Mouse (Mus musculus): ENCODE data around the gene Gm49395. TPM values are rescaled to one million over a fixed set of nuclear protein-coding genes. Genes with fewer than 3 reads are reported as not detected.
A peak's percentile ranks its signal among the peaks of the same experiment; 100 is the strongest.

Gene Gm49395
- polyA plus RNA-seq (2015; fragmentation: Nextera tagmentation; extraction: Ambion mirVana), result 7.1 and 7.3 TPM in 2 replicates

GRCm38 (mm10) chr13:115101355-115102191 is at the start of gene Gm49395, which contains the start of gene Itga1:
Gm49395 (minus strand) TSS chr13:115101921.
Itga1 (minus strand) TSS chr13:115101964.
- Histone ChIP-seq H3K4me2 (peak within 1 kb of the TSS; percentile 85), H3K9me3 (no peaks in the 10 kb centered on the region), H3K27ac (peak within 1 kb of the TSS; percentile 92), H3K27me3 (replicated peaks) (no peaks in the 10 kb centered on the region), H3K4me3 (replicated peaks) (peak within 1 kb of the TSS; percentile 62), H3K4me1 (no peaks in the 10 kb centered on the region), H3K9ac (peak within 1 kb of the TSS; percentile 42), H3K36me3 (no peaks in the 10 kb centered on the region)
- WGBS, result under 1% methylated on average over 39 of the region's 39 CpGs
- peak; percentile 88 for ATAC-seq (ENCODE audit: insufficient read depth, low FRiP score, low read depth)

GRCm38 (mm10) chr13:115150602-115151001 is 48.9 kb upstream of the Gm49395 start:
- Histone ChIP-seq H3K4me2 (no peak overlapping the region), H3K36me3 (no peaks in the 10 kb centered on the region), H3K9ac (no peak overlapping the region), H3K9me3 (no peaks in the 10 kb centered on the region), H3K4me3 (replicated peaks) (no peak overlapping the region), H3K4me1 (no peaks in the 10 kb centered on the region), H3K27me3 (replicated peaks) (no peaks in the 10 kb centered on the region), H3K27ac (no peak overlapping the region)
- WGBS, result 75% methylated on average over 1 of the region's 1 CpGs
- ATAC-seq (ENCODE audit: insufficient read depth, low FRiP score, low read depth), result no peak

GRCm38 (mm10) chr13:115149849-115150248 is 48.1 kb upstream of the Gm49395 start:
- Histone ChIP-seq H3K4me1 (no peaks in the 10 kb centered on the region), H3K4me3 (replicated peaks) (no peak overlapping the region), H3K36me3 (no peaks in the 10 kb centered on the region), H3K27me3 (replicated peaks) (no peaks in the 10 kb centered on the region), H3K27ac (no peak overlapping the region), H3K4me2 (no peak overlapping the region), H3K9ac (no peak overlapping the region), H3K9me3 (no peaks in the 10 kb centered on the region)
- WGBS, result 87% methylated on average over 6 of the region's 6 CpGs
- no peak for ATAC-seq (ENCODE audit: insufficient read depth, low FRiP score, low read depth)

GRCm38 (mm10) chr13:115143575-115143974 is 41.9 kb upstream of the Gm49395 start:
- Histone ChIP-seq H3K27ac (no peak overlapping the region), H3K4me1 (no peaks in the 10 kb centered on the region), H3K4me2 (no peak overlapping the region), H3K9ac (no peak overlapping the region), H3K9me3 (no peaks in the 10 kb centered on the region), H3K27me3 (replicated peaks) (no peaks in the 10 kb centered on the region), H3K4me3 (replicated peaks) (no peak overlapping the region), H3K36me3 (no peaks in the 10 kb centered on the region)
- no peak for ATAC-seq (ENCODE audit: insufficient read depth, low FRiP score, low read depth)
- WGBS, result 81% methylated on average over 2 of the region's 2 CpGs

GRCm38 (mm10) chr13:115142066-115142465 is 40.3 kb upstream of the Gm49395 start:
- H3K27ac ChIP-seq, result no peak overlapping the region
- no peaks in the 10 kb centered on the region for H3K27me3 ChIP-seq (replicated peaks)
- no peak overlapping the region for H3K9ac ChIP-seq
- H3K36me3 ChIP-seq, result no peaks in the 10 kb centered on the region
- 79% methylated on average over 3 of the region's 3 CpGs for WGBS
- no peaks in the 10 kb centered on the region for H3K4me1 ChIP-seq
- no peak overlapping the region for H3K4me3 ChIP-seq (replicated peaks)
- ATAC-seq (ENCODE audit: insufficient read depth, low FRiP score, low read depth), result no peak
- H3K9me3 ChIP-seq, result no peaks in the 10 kb centered on the region
- H3K4me2 ChIP-seq, result no peak overlapping the region

- Histone ChIP-seq H3K9ac (no peak overlapping the region), H3K4me2 (no peak overlapping the region), H3K9me3 (no peaks in the 10 kb centered on the region), H3K27me3 (replicated peaks) (no peaks in the 10 kb centered on the region), H3K4me3 (replicated peaks) (no peak overlapping the region), H3K27ac (no peak overlapping the region), H3K36me3 (no peaks in the 10 kb centered on the region), H3K4me1 (no peaks in the 10 kb centered on the region)
- ATAC-seq (ENCODE audit: insufficient read depth, low FRiP score, low read depth), result no peak
- 87% methylated on average over 7 of the region's 7 CpGs for WGBS
Observed at GRCm38 (mm10) chr13:115138513-115138912, 36.8 kb upstream of the Gm49395 start.

GRCm38 (mm10) chr13:115136761-115137160 is 35.0 kb upstream of the Gm49395 start:
- Histone ChIP-seq H3K36me3 (no peaks in the 10 kb centered on the region), H3K4me3 (replicated peaks) (no peak overlapping the region), H3K27me3 (replicated peaks) (no peaks in the 10 kb centered on the region), H3K4me2 (no peak overlapping the region), H3K4me1 (no peaks in the 10 kb centered on the region), H3K9ac (no peak overlapping the region), H3K27ac (no peak overlapping the region), H3K9me3 (no peaks in the 10 kb centered on the region)
- 66% methylated on average over 3 of the region's 3 CpGs for WGBS
- ATAC-seq (ENCODE audit: insufficient read depth, low FRiP score, low read depth), result no peak

- H3K36me3 ChIP-seq, result no peaks in the 10 kb centered on the region
- H3K9ac ChIP-seq, result no peak overlapping the region
- 26% methylated on average over 5 of the region's 5 CpGs for WGBS
- ATAC-seq (ENCODE audit: insufficient read depth, low FRiP score, low read depth), result no peak
- H3K27ac ChIP-seq, result no peak overlapping the region
- H3K4me1 ChIP-seq, result no peaks in the 10 kb centered on the region
- H3K27me3 ChIP-seq (replicated peaks), result no peaks in the 10 kb centered on the region
- H3K4me2 ChIP-seq, result no peak overlapping the region
- H3K9me3 ChIP-seq, result no peaks in the 10 kb centered on the region
- H3K4me3 ChIP-seq (replicated peaks), result no peak overlapping the region
Observed at GRCm38 (mm10) chr13:115132435-115132834, 30.7 kb upstream of the Gm49395 start.

GRCm38 (mm10) chr13:115131381-115131780 is 29.7 kb upstream of the Gm49395 start:
- Histone ChIP-seq H3K4me3 (replicated peaks) (no peak overlapping the region), H3K4me2 (no peak overlapping the region), H3K27me3 (replicated peaks) (no peaks in the 10 kb centered on the region), H3K9ac (no peak overlapping the region), H3K9me3 (no peaks in the 10 kb centered on the region), H3K27ac (no peak overlapping the region), H3K4me1 (no peaks in the 10 kb centered on the region), H3K36me3 (no peaks in the 10 kb centered on the region)
- 53% methylated on average over 3 of the region's 3 CpGs for WGBS
- no peak for ATAC-seq (ENCODE audit: insufficient read depth, low FRiP score, low read depth)

GRCm38 (mm10) chr13:115130035-115130434 is 28.3 kb upstream of the Gm49395 start:
- Histone ChIP-seq H3K27me3 (replicated peaks) (no peaks in the 10 kb centered on the region), H3K4me3 (replicated peaks) (no peak overlapping the region)
- ATAC-seq (ENCODE audit: insufficient read depth, low FRiP score, low read depth), result no peak

GRCm38 (mm10) chr13:115127826-115128225 is 26.1 kb upstream of the Gm49395 start:
- ATAC-seq (ENCODE audit: insufficient read depth, low FRiP score, low read depth), result no peak
- H3K4me2 ChIP-seq, result no peak overlapping the region
- H3K4me3 ChIP-seq (replicated peaks), result no peak overlapping the region
- H3K27me3 ChIP-seq (replicated peaks), result no peaks in the 10 kb centered on the region
- 90% methylated on average over 1 of the region's 1 CpGs for WGBS
- H3K9me3 ChIP-seq, result no peaks in the 10 kb centered on the region
- no peak overlapping the region for H3K9ac ChIP-seq
- H3K27ac ChIP-seq, result no peak overlapping the region
- no peaks in the 10 kb centered on the region for H3K4me1 ChIP-seq
- no peaks in the 10 kb centered on the region for H3K36me3 ChIP-seq

More at GRCm38 (mm10) chr13:115130035-115130434, 28.3 kb upstream of the Gm49395 start:
- Histone ChIP-seq H3K4me2 (no peak overlapping the region), H3K9me3 (no peaks in the 10 kb centered on the region), H3K9ac (no peak overlapping the region), H3K27ac (no peak overlapping the region), H3K36me3 (no peaks in the 10 kb centered on the region), H3K4me1 (no peaks in the 10 kb centered on the region)
- WGBS, result 79% methylated on average over 2 of the region's 2 CpGs

GRCm38 (mm10) chr13:115126534-115126933 is 24.8 kb upstream of the Gm49395 start:
- H3K4me2 ChIP-seq, result no peak overlapping the region
- ATAC-seq (ENCODE audit: insufficient read depth, low FRiP score, low read depth), result no peak
- H3K36me3 ChIP-seq, result no peaks in the 10 kb centered on the region
- H3K9me3 ChIP-seq, result no peaks in the 10 kb centered on the region
- H3K27me3 ChIP-seq (replicated peaks), result no peaks in the 10 kb centered on the region
- no peak overlapping the region for H3K27ac ChIP-seq
- H3K9ac ChIP-seq, result no peak overlapping the region
- WGBS, result 90% methylated on average over 2 of the region's 2 CpGs
- H3K4me3 ChIP-seq (replicated peaks), result no peak overlapping the region
- H3K4me1 ChIP-seq, result no peaks in the 10 kb centered on the region

Data from stomach, embryonic 15.5 days (tissue).